Mouse (Mus musculus) ES-Bruce4 (cell line): Measurements from ENCODE around the gene Ifitm1.

Source experiments
- CTCF ChIP-seq: IDR thresholded peaks from one replicate; pipeline ENCODE4 v1.8.1; 2011; ENCODE audit warnings: low read depth, low read length
- POLR2A ChIP-seq: IDR thresholded peaks from one replicate; pipeline ENCODE4 v1.8.1; 2011; ENCODE audit warnings: low read length; ENCODE audit not compliant: insufficient read depth

DNA sequence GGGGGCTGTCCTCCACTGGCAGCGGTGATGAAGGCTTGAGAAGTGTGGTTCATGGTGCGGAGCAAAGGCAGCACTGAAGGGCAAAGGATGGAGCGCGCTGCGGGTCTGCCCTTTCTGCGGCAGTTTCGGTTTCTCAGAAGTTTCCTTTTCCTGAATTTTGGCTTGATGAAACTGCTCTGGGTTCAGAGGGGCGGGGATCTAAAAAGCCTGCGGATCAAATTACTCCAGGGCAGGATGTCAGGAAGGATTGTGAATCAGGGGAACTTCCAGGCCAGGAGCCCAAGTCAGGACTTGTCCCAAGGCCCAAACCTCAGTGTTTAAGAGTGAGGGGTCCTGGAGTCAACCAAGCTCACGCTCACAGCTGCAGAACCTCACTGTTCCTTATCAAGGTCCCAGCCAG, 43.6 kb downstream of the Ifitm1 start, which contains the start of gene Ifitm3:
- no peak for TF ChIP-seq CTCF
- TF ChIP-seq POLR2A, result no peak
